Mouse (Mus musculus) embryonic facial prominence, embryonic 10.5 days (tissue): ENCODE measurements at regions not wholly inside any gene's neighbourhood (a gene's known extent, or its start where the extent isn't known, plus 50 kb on each side); places are given as distances from the start of the nearest gene placed in this dataset.

Experiments
- DNase-seq: peaks from one replicate; pipeline ENCODE4 v3.0.0-alpha.2; 2017; ENCODE audit warnings: low spot score
- H3K27ac ChIP-seq: fragments of 300-500 bp; sonication (generic); replicated peaks from 2 replicates; pipeline ENCODE4 v1.5.1; 2016; ENCODE audit warnings: mild to moderate bottlenecking
- H3K27me3 ChIP-seq: fragments of 300-500 bp; sonication (generic); replicated peaks from 2 replicates; pipeline ENCODE4 v1.6.1; 2016; ENCODE audit warnings: low read depth, mild to moderate bottlenecking; ENCODE audit not compliant: poor library complexity, severe bottlenecking
- H3K36me3 ChIP-seq: fragments of 300-500 bp; sonication (generic); replicated peaks from 2 replicates; pipeline ENCODE4 v1.6.1; 2016; ENCODE audit warnings: mild to moderate bottlenecking, moderate library complexity
- H3K4me1 ChIP-seq: fragments of 300-500 bp; sonication (generic); 2 replicates; pipeline ENCODE4 v1.6.1; 2016
- H3K4me3 ChIP-seq: fragments of 300-500 bp; sonication (generic); 2 replicates; pipeline ENCODE4 v1.5.1; 2016; ENCODE audit warnings: mild to moderate bottlenecking, moderate library complexity
- H3K9me3 ChIP-seq: fragments of 300-500 bp; sonication (generic); 2 replicates; pipeline ENCODE4 v1.6.1; 2016; ENCODE audit warnings: mild to moderate bottlenecking
- WGBS: fragments of 180-500 bp; shearing (Covaris S2); methylation state at CpG from one replicate; pipeline ENCODE4 v1.1.7; 2016; 5-methylcytosine and 5-hydroxymethylcytosine counted together

- DNase-seq = no peak
Measured at GRCm38 (mm10) chr1:88568447-88569053, 58.7 kb upstream of the Glrp1 start.

GRCm38 (mm10) chr1:88567198-88567597 lies 57.3 kb upstream of the Glrp1 start:
- WGBS = 87% methylated on average over 1 of the region's 1 CpGs

More at GRCm38 (mm10) chr1:88568447-88569053, 58.7 kb upstream of the Glrp1 start:
- 0 out of 2 replicates have a peak overlapping the region, but pooled peaks have one; percentile 26 for H3K27ac ChIP-seq
- no peaks in the 10 kb centered on the region; the same call in 1 of the 2 replicates for H3K4me1 ChIP-seq
- no peaks in the 10 kb centered on the region for H3K27me3 ChIP-seq
- H3K36me3 ChIP-seq = 0 out of 2 replicates have a peak, but pooled peaks cover 3% of the 10 kb centered on the region
- peaks cover 7% of the 10 kb centered on the region; the same call in 1 of the 2 replicates for H3K9me3 ChIP-seq
- WGBS = 80% methylated on average over 6 of the region's 6 CpGs
- no peak overlapping the region for H3K4me3 ChIP-seq

GRCm38 (mm10) chr1:88566426-88566825 lies 56.6 kb upstream of the Glrp1 start:
- no peak for DNase-seq
- no peaks in the 10 kb centered on the region; the same call in 1 of the 2 replicates for H3K4me1 ChIP-seq
- H3K9me3 ChIP-seq = no peaks in the 10 kb centered on the region
- no peaks in the 10 kb centered on the region for H3K27me3 ChIP-seq
- H3K4me3 ChIP-seq = no peak overlapping the region
- no peaks in the 10 kb centered on the region for H3K36me3 ChIP-seq
- H3K27ac ChIP-seq = no peak overlapping the region

More at GRCm38 (mm10) chr1:88567198-88567597, 57.3 kb upstream of the Glrp1 start:
- H3K4me1 ChIP-seq = no peaks in the 10 kb centered on the region; the same call in 1 of the 2 replicates
- no peak for DNase-seq
- peaks cover 5% of the 10 kb centered on the region; the same call in 1 of the 2 replicates for H3K9me3 ChIP-seq
- 0 out of 2 replicates have a peak, but pooled peaks cover 3% of the 10 kb centered on the region for H3K36me3 ChIP-seq
- no peak overlapping the region for H3K4me3 ChIP-seq
- no peaks in the 10 kb centered on the region for H3K27me3 ChIP-seq
- H3K27ac ChIP-seq = no peak overlapping the region

GRCm38 (mm10) chr1:88564825-88565224 lies 55.0 kb upstream of the Glrp1 start:
- Histone ChIP-seq H3K4me1 (no peaks in the 10 kb centered on the region; the same call in 1 of the 2 replicates), H3K36me3 (no peaks in the 10 kb centered on the region), H3K27ac (no peak overlapping the region), H3K9me3 (no peaks in the 10 kb centered on the region), H3K27me3 (no peaks in the 10 kb centered on the region), H3K4me3 (no peak overlapping the region)
- no peak for DNase-seq
- 88% methylated on average over 4 of the region's 4 CpGs for WGBS

- 20% methylated on average over 3 of the region's 3 CpGs for WGBS
Measured at GRCm38 (mm10) chr1:88562361-88562760, 52.5 kb upstream of the Glrp1 start.

GRCm38 (mm10) chr1:88560771-88561170 lies 50.9 kb upstream of the Glrp1 start:
- H3K9me3 ChIP-seq = no peaks in the 10 kb centered on the region
- no peak overlapping the region for H3K4me3 ChIP-seq
- no peak overlapping the region for H3K27ac ChIP-seq
- WGBS = 71% methylated on average over 8 of the region's 8 CpGs
- no peak for DNase-seq
- no peaks in the 10 kb centered on the region for H3K27me3 ChIP-seq
- no peaks in the 10 kb centered on the region for H3K36me3 ChIP-seq
- H3K4me1 ChIP-seq = peaks cover 7% of the 10 kb centered on the region

More at GRCm38 (mm10) chr1:88562361-88562760, 52.5 kb upstream of the Glrp1 start:
- H3K4me3 ChIP-seq = no peak overlapping the region
- no peaks in the 10 kb centered on the region for H3K9me3 ChIP-seq
- H3K4me1 ChIP-seq = peaks cover 7% of the 10 kb centered on the region
- no peaks in the 10 kb centered on the region for H3K36me3 ChIP-seq
- no peaks in the 10 kb centered on the region for H3K27me3 ChIP-seq
- DNase-seq = peak; percentile 87
- no peak overlapping the region for H3K27ac ChIP-seq
